26 mouse cellular contexts compared by ENCODE assay signal in genomic region chr4:46987809-46988208, GRCm38 (mm10). TPM values are rescaled to one million over a fixed set of nuclear protein-coding genes. Genes with fewer than 3 reads are reported as not detected.
DNase-seq lines count a peak whose midpoint lies in the region; ATAC-seq and TF ChIP-seq lines count a peak whose summit lies in the region.
"Had no signal": no experiment of that assay in that cellular context is flagged by ENCODE, and none has a peak within 500 bp of the region (broad histone marks: within the 10 kb centered on the region; RNA-seq: fewer than 3 reads in every experiment).

No protein-coding gene starts in this region.

- TF ChIP-seq CTCF in liver, adult 2 months (IDR thresholded peaks at IDR 0.05; ENCODE audit: low read depth, low read length), result no peak
- no peak for TF ChIP-seq CTCF in liver, postnatal 0 days (IDR thresholded peaks at IDR 0.05; ENCODE audit: low read depth)

- peak overlapping the region; percentile 24 for H3K9ac ChIP-seq in liver, adult 2 months (ENCODE audit: low read depth, low read length)
- H3K9ac ChIP-seq in liver, embryonic 11.5 days (ENCODE audit: low read depth, low read length), result no peak overlapping the region
- H3K9ac ChIP-seq in liver, embryonic 16.5 days (ENCODE audit: low read depth, low read length), result no peak overlapping the region
- no peak overlapping the region for H3K9ac ChIP-seq in liver, postnatal 0 days (replicated peaks)
- H3K9ac ChIP-seq: embryonic facial prominence, embryonic 13.5 days; embryonic facial prominence, embryonic 15.5 days; forebrain, embryonic 12.5 days had no signal

- 0 out of 2 replicates have a peak, but pooled peaks cover 3% of the 10 kb centered on the region for H3K79me2 ChIP-seq in liver, adult 2 months (ENCODE audit: control insufficient read depth, insufficient read depth, low read length)

- TF ChIP-seq EP300 in liver, postnatal 0 days (IDR thresholded peaks at IDR 0.05; ENCODE audit: low read depth), result peak; percentile 22; the same call in 1 of the 2 replicates

- no peaks in the 10 kb centered on the region for H3K9me3 ChIP-seq in liver, embryonic 11.5 days (ENCODE audit: control insufficient read depth, low read length)
- no peaks in the 10 kb centered on the region for H3K9me3 ChIP-seq in liver, embryonic 16.5 days (replicated peaks; ENCODE audit: control insufficient read depth, low read length)
- no peaks in the 10 kb centered on the region for H3K9me3 ChIP-seq in liver, postnatal 0 days (ENCODE audit: low read length)
- H3K9me3 ChIP-seq: embryonic facial prominence, embryonic 13.5 days; embryonic facial prominence, embryonic 15.5 days; forebrain, embryonic 10.5 days; forebrain, embryonic 12.5 days had no signal

- TF ChIP-seq POLR2A in liver, adult 2 months (IDR thresholded peaks at IDR 0.05; ENCODE audit: extremely low read depth, insufficient read depth, low read length), result no peak

- H3K27ac ChIP-seq in liver, adult 2 months (replicated peaks; ENCODE audit: insufficient read depth, low read depth, low read length), result peak overlapping the region; percentile 90
- no peak overlapping the region for H3K27ac ChIP-seq in liver, embryonic 11.5 days (ENCODE audit: low read depth, low read length)
- H3K27ac ChIP-seq in liver, embryonic 16.5 days (ENCODE audit: low read length), result no peak overlapping the region
- H3K27ac ChIP-seq in liver, postnatal 0 days (ENCODE audit: low read depth), result peak overlapping the region; percentile 71
- H3K27ac ChIP-seq: embryonic facial prominence, embryonic 13.5 days; embryonic facial prominence, embryonic 15.5 days; forebrain, embryonic 10.5 days; forebrain, embryonic 12.5 days had no signal

- no peak for ATAC-seq in liver, embryonic 11.5 days (replicated peaks; ENCODE audit: low FRiP score)
- ATAC-seq in liver, embryonic 16.5 days (ENCODE audit: low read depth), result peak; percentile 65
- ATAC-seq in liver, postnatal 0 days, result peak; percentile 84
- ATAC-seq: activated CD4-positive, CD25-positive, alpha-beta regulatory T cell, adult 4 months; CD4-positive, CD25-positive, alpha-beta regulatory T cell, adult 4 months; forebrain, embryonic 14.5 days; forebrain, embryonic 16.5 days; Patski had no signal

- no peak overlapping the region for H3K4me2 ChIP-seq in liver, embryonic 11.5 days
- H3K4me2 ChIP-seq in liver, embryonic 16.5 days (ENCODE audit: low read depth, low read length), result no peak overlapping the region
- peak overlapping the region; percentile 47 for H3K4me2 ChIP-seq in liver, postnatal 0 days (ENCODE audit: low read depth, low read length)
- H3K4me2 ChIP-seq: embryonic facial prominence, embryonic 13.5 days; embryonic facial prominence, embryonic 15.5 days; forebrain, embryonic 12.5 days had no signal

- WGBS in liver, adult 2 months, result 19% methylated on average over 6 of the region's 6 CpGs
- WGBS in liver, embryonic 11.5 days, result 72% methylated on average over 6 of the region's 6 CpGs
- WGBS in liver, embryonic 16.5 days (ENCODE audit: insufficient replicate concordance), result 54% methylated on average over 6 of the region's 6 CpGs
- 59% methylated on average over 6 of the region's 6 CpGs for WGBS in liver, postnatal 0 days (ENCODE audit: insufficient replicate concordance)

- H3K4me1 ChIP-seq in liver, adult 2 months (ENCODE audit: control insufficient read depth, insufficient read depth, low read length), result peaks cover 24% of the 10 kb centered on the region
- H3K4me1 ChIP-seq in liver, embryonic 11.5 days (replicated peaks; ENCODE audit: control insufficient read depth, insufficient read depth, low read length), result no peaks in the 10 kb centered on the region
- H3K4me1 ChIP-seq in liver, embryonic 16.5 days (ENCODE audit: control insufficient read depth, low read depth, low read length), result no peaks in the 10 kb centered on the region; the same call in 1 of the 2 replicates
- peaks cover 16% of the 10 kb centered on the region for H3K4me1 ChIP-seq in liver, postnatal 0 days (ENCODE audit: insufficient read depth)

- no peaks in the 10 kb centered on the region for H3K36me3 ChIP-seq in liver, adult 2 months (ENCODE audit: control insufficient read depth, insufficient read depth, low read length)
- no peaks in the 10 kb centered on the region for H3K36me3 ChIP-seq in liver, embryonic 11.5 days (ENCODE audit: control insufficient read depth, insufficient read depth, low read length)
- H3K36me3 ChIP-seq in liver, embryonic 16.5 days (ENCODE audit: control insufficient read depth, insufficient read depth), result no peaks in the 10 kb centered on the region
- no peaks in the 10 kb centered on the region for H3K36me3 ChIP-seq in liver, postnatal 0 days (replicated peaks; ENCODE audit: insufficient read depth, low read length)
- H3K36me3 ChIP-seq: embryonic facial prominence, embryonic 13.5 days; embryonic facial prominence, embryonic 15.5 days; forebrain, embryonic 10.5 days; forebrain, embryonic 12.5 days; G1E had no signal

- H3K27me3 ChIP-seq in liver, adult 2 months (ENCODE audit: control insufficient read depth, insufficient read depth, low read length), result no peaks in the 10 kb centered on the region
- H3K27me3 ChIP-seq in liver, embryonic 11.5 days (replicated peaks; ENCODE audit: control insufficient read depth, insufficient read depth, low read length), result peaks cover 53% of the 10 kb centered on the region
- H3K27me3 ChIP-seq in liver, embryonic 16.5 days (ENCODE audit: control insufficient read depth, insufficient read depth, low read depth, low read length), result peaks cover 37% of the 10 kb centered on the region
- H3K27me3 ChIP-seq in liver, postnatal 0 days (ENCODE audit: insufficient read depth, low read length), result peaks cover 32% of the 10 kb centered on the region

- no peak overlapping the region for H3K4me3 ChIP-seq in liver, adult 2 months (ENCODE audit: insufficient read depth, low read depth, low read length)
- H3K4me3 ChIP-seq in liver, embryonic 11.5 days (ENCODE audit: low read depth, low read length), result no peak overlapping the region
- no peak overlapping the region for H3K4me3 ChIP-seq in liver, embryonic 16.5 days (ENCODE audit: low read depth, low read length)
- no peak overlapping the region for H3K4me3 ChIP-seq in liver, postnatal 0 days (ENCODE audit: low read depth, low read length)
- H3K4me3 ChIP-seq: embryonic facial prominence, embryonic 13.5 days; embryonic facial prominence, embryonic 15.5 days; erythroblast, embryonic 14.5 days; forebrain, embryonic 10.5 days; forebrain, embryonic 12.5 days had no signal

- DNase-seq in cerebellum, adult 8-10 months, result peak; percentile 23
- DNase-seq in cerebellum, postnatal 4 days (ENCODE audit: low spot score in 2 of 2), result no peak
- DNase-seq in liver, adult 2 months (ENCODE audit: extremely low read depth, low read depth, low spot score), result peak; percentile 96
- no peak for DNase-seq in liver, embryonic 11.5 days (ENCODE audit: low spot score)
- no peak for DNase-seq in liver
- peak; percentile 40 for DNase-seq in liver, postnatal 0 days
- DNase-seq in adrenal gland, postnatal 36 days, result no peak
- DNase-seq: adrenal gland, adult 8-10 months; adrenal gland, postnatal 14 days; B cell, adult 2 months; cerebellum, adult 11 months; cerebellum, postnatal 25 days; embryo, embryonic 11 days had no signal

RNA-seq across cellular contexts. Expression of gene Gabbr2, which starts 3.9 kb away (rescaled TPM):
- 7.7 and 14.2 TPM in 2 replicates for total RNA-seq in liver, adult 2 months (2014; rRNA removed)
- polyA plus RNA-seq in liver, adult 2 months (2012; rRNA removed), result 10.9 and 15.0 TPM in 2 replicates
- 0.09 and 0.19 TPM in 2 replicates for polyA plus RNA-seq in liver, embryonic 11.5 days (2014; fragmentation: Nextera tagmentation; extraction: Ambion mirVana)
- 0.06 and 0.11 TPM in 2 replicates for polyA plus RNA-seq in liver, embryonic 16.5 days (2015; fragmentation: Nextera tagmentation; extraction: Ambion mirVana)
- polyA plus RNA-seq in liver, postnatal 0 days (2015; fragmentation: Nextera tagmentation; extraction: Ambion mirVana), result 0.11 and 0.20 TPM in 2 replicates
- under 1 TPM in 1 of 2 experiments, not detected in 1; 0.20 TPM for total RNA-seq in adrenal gland, postnatal 36 days (2021)
- total RNA-seq: CH12.LX had no signal
- polyA plus RNA-seq: erythroblast, embryonic 14.5 days; G1E; Patski had no signal

Comparison
In these comparisons a context has a peak if more than half of its experiments do, and no peak if none do; other contexts are left out.
1. DNase-seq: peak in cerebellum, adult 8-10 months (single experiment), liver, adult 2 months (single experiment) and liver, postnatal 0 days (single experiment); none in cerebellum, postnatal 4 days (0 of 2), liver, embryonic 11.5 days (single experiment), liver (single experiment) and adrenal gland, postnatal 36 days (0 of 2).
2. H3K27ac ChIP-seq: peak in liver, adult 2 months (single experiment) and liver, postnatal 0 days (single experiment); none in liver, embryonic 11.5 days (single experiment) and liver, embryonic 16.5 days (single experiment).